Mouse (Mus musculus) monocyte, adult 5-6 weeks (primary cell): Measurements from ENCODE around the gene Psmd9. TPM values are rescaled to one million over a fixed set of nuclear protein-coding genes. Genes with fewer than 3 reads are reported as not detected.
A peak's percentile ranks its signal among the peaks of the same experiment; 100 is the strongest.

Experiments
- ATAC-seq: fragments of 153-309, 156-312 bp; replicated peaks from 2 replicates; pipeline ENCODE4 v1.8.0; 2017; ENCODE audit warnings: mild to moderate bottlenecking; ENCODE audit not compliant: low TSS enrichment, insufficient number of reproducible peaks, severe bottlenecking, poor library complexity, low FRiP score
- total RNA-seq: library from RNA; stranded (forward); fragments of 200-1000, 200-491, 200-594 nt; gene quantifications from 3 replicates; pipeline ENCODE4 v1.2.3, GENCODE M21; 2017

Gene Psmd9
- total RNA-seq, 1 experiment from 2014 or later: 38.7 TPM

DNA sequence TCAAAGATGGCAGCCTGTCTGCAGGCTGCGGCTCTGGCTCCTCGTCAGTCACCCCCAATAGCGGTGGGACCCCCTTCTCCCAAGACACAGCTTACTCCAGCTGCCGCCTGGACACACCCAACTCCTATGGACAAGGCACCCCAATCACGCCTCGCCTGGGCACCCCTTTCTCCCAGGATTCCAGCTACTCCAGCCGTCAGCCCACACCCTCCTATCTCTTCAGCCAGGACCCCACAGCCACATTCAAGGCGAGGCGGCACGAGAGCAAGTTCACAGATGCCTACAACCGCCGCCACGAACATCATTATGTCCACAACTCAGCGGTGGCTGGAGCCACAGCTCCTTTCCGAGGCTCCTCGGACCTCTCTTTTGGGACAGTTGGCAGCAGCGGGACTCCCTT is 21.6 kb upstream of the Psmd9 start:
- ATAC-seq: no peak

DNA sequence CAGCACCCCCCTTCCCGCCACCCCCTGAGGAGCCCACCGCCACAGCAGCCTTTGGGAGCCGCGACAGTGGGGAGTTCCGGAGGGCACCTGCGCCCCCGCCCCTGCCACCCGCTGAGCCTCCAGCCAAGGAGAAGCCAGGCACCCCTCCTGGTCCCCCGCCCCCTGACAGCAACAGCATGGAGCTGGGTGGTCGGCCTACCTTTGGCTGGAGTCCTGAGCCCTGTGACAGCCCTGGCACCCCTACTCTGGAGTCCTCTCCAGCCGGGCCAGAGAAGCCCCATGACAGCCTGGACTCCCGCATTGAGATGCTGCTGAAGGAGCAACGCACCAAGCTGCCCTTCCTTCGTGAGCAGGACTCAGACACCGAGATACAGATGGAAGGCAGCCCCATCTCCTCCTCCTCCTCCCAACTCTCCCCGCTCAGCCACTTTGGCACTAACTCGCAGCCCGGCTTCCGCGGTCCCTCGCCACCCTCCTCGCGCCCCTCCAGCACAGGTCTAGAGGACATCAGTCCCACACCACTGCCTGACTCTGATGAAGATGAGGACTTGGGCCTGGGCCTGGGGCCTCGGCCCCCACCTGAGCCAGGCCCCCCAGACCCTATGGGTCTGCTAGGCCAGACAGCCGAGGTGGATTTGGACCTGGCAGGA is 21.0 kb upstream of the Psmd9 start:
- ATAC-seq: no peak

DNA sequence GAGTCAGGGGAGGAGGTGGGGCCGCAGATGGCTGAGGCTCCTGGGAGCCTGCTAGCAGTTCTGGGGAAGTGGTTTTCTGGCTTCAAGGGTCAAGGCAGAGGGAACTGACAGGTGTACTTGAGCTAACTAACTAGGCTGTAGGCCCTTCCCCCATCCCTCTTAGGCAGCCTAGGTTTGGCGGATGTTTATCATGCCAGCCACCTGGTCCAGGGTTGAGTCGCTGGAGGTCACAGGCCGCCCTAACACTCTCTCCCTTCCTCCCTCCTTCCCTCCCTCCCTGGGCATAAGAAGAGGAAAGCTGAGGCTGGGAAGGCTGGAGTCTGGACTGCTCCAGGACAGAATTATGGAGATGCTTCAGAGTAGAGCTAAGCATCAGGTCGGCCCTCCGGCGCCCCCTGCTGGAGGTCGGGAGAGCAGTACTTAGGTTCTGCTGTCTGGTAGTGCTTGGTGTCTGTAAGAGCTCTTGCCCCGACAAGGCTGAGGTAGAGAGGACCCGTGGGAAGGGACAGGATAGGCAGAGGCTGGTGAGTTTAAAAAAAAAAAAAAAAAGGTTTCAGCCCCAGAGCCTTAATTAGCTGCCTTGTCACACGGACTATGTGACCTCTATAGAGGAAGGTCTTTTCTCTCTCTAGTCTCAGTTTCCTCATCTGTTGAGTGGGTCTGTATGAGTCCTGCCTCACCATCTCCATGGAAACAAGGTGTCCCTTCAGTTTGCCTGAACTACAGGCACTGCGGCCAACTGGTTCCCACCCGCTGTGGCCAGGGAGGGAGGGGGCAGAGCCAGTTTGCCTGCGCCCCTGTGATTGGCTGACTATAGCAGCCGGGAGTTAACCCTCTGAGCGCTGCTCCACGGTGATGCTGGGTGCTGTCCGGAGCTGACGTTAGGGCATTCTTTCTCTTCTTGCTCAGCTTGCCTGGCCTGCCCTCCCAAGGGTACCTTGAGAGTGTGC is 19.5 kb upstream of the Psmd9 start:
- peak; percentile 38 for ATAC-seq

DNA sequence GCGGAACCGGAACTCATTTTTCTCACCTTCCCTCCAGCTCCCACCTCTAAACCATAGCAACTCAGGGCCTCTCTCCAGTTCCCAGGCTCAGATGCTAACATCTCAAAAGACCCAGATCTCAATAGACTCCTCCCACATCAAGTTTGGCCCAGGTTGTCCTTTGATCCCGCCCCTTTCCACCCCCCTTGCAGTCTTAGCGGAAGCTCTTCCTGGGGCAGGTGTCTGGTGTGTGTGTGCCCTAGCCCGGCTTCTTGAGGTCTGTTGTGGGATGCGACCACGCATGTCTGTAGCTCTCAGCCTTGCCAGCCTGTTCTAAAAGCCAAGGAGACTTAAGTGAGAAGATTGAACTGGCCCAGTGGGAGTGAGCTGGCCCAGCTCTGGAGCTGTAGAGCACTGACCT is 18.6 kb upstream of the Psmd9 start:
- ATAC-seq: peak; percentile 9; the same call in 1 of the 2 replicates

DNA sequence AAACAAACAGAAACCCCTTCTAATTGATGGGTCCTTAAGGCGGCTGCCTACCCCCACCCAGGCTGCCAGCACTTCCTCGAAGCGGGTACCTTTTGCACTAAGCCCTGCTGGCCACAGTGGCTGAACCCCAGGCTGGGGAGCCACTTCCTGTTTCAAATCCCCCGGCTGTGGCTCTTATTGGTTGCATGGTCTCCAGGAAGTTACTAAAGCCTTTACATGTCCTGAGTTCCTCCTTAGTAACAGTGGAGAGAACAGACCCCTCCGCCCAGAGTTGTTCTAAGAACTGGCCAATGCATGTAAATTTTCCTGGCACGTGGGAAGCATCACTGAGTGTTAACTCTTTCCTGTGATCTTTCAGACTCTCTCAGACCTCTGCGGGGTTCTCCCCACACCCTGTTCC is 18.1 kb upstream of the Psmd9 start:
- ATAC-seq: peak; percentile 80

DNA sequence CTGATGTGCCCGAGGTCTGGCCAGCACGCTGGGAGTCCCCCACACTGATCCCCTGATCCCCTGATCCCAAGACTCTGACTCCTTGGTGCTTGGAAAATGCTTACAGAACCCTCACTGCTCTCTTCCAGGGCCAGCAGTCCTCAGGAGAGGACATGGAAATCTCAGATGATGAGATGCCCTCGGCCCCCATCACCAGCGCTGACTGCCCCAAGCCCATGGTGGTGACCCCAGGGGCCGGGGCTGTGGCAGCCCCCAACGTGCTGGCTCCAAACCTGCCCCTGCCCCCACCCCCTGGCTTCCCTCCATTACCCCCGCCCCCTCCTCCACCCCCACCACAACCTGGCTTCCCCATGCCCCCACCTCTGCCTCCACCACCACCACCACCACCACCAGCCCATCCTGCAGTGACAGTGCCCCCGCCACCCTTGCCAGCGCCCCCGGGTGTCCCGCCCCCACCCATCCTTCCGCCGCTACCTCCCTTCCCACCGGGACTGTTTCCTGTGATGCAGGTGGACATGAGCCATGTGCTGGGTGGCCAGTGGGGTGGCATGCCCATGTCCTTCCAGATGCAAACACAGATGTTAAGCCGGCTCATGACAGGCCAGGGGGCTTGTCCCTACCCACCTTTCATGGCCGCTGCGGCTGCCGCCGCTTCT is 17.4 kb upstream of the Psmd9 start:
- no peak for ATAC-seq

DNA sequence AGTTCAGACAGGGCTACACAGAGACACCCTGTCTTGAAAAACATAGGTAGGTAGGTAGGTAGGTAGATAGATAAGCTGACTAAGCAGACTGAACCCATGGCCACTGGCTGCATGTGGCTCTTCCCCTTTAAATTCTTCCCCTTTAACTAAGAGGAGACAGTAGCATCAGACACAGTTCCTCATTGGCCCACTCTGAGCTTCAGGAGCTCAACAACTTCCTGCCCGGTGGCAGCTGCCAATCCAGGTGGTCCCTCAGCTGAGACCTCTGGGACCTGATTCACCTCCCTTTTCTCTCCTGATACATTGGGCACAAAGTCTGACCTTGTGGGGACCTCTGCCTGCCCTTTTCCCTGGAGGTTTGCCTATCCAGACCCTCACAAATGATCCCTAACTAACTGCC is 16.3 kb upstream of the Psmd9 start:
- ATAC-seq: peak; percentile 19; the same call in 1 of the 2 replicates

DNA sequence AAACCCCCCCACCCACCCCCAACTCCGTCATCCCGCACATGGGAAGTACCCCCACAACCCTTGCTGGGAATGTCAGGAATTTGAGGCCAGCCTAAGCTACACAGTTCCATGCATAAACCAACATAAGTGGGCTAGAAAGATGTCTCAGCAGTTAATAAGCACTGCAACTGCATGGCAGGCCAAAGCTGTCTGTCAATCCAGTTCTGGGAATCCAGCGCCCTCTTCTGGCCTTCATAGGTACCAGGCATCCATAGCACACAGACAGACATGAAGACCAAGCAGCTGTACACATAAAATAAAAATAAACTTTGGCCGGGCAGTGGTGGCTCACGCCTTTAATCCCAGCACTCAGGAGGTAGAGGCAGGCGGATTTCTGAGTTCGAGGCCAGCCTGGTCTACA is 13.8 kb upstream of the Psmd9 start:
- peak; percentile 58; the same call in 1 of the 2 replicates for ATAC-seq

DNA sequence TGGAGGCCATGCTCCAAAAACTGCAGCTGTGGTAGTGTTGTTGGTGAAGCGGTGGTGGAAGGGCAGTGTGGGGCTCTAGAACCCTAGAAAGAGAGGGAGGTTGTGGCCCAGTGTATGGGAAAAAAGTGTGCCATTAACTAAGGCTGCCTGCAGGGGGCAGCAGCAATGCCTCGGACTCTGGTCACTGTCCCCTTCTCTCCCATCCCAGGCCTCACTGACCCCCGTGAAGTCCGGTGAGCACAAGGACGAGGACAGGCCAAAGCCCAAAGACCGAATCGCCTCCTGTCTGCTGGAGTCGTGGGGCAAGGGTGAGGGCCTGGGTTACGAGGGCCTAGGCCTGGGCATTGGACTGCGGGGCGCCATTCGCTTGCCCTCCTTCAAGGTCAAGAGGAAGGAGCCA is 12.4 kb upstream of the Psmd9 start:
- ATAC-seq: no peak

DNA sequence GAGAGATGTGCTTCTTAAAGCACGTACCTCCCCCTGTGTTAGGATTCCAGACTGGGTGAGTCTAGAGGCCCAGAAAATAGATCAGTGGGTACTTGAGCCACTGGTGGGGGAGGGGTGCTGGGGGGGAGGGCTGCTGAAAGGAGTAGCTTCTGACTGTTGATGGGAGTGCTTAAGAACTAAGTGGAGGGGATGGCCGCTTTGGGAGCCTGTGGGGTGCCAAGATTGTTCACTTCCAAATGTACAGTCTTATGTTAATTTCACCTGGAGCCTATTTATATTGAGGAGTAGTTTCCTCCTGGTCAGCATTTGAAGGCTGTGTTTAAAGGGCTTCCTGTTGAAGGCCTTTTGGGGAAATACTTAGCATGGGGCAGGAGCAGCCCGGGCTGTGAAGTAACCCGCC is 11.2 kb upstream of the Psmd9 start:
- ATAC-seq: no peak

DNA sequence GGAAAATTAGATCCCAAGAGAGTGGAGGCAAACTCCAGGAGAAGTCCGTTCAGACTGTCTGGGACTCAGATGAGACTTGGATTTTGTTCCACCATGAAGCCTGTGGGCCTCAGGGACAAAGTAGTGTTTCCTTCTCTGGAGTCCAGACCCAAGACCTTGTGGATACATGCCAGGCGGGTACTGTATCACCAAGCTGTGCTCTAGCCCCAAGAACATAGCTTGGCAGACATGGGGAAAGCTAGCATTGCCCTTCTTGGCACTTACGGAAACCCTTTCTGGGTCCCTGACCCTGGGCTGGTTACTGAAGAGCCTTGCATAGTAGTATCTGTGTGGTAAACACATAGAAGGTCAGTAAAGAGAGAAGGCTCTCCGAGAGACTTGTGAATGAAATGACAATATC is 9.8 kb upstream of the Psmd9 start:
- no peak for ATAC-seq

DNA sequence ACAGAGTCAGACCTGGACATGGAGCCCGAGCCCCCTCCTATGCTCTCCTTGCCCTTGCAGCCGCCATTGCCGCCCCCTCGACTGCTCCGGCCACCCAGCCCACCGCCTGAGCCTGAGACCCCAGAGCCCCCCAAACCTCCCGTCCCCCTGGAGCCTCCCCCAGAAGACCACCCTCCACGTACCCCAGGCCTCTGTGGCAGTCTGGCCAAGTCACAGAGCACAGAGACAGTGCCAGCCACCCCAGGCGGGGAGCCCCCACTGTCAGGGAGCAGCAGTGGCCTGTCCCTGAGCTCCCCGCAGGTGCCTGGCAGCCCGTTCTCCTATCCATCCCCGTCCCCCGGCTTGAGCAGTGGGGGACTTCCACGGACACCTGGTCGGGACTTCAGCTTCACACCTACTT is 9.3 kb upstream of the Psmd9 start:
- no peak for ATAC-seq

DNA sequence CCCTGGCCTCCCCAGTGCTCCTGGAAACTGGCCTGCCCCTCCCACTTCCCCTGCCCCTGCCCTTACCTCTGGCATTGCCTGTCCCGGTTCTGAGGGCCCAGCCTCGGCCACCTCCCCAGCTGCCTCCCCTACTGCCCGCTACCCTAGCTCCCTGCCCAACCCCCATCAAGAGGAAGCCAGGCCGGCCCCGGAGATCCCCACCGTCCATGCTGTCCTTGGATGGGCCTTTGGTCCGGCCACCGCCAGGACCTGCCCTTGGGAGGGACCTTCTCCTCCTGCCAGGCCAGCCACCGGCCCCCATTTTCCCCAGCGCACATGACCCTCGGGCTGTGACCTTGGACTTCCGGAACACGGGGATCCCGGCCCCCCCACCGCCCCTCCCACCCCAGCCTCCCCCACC is 8.9 kb upstream of the Psmd9 start:
- no peak for ATAC-seq

DNA sequence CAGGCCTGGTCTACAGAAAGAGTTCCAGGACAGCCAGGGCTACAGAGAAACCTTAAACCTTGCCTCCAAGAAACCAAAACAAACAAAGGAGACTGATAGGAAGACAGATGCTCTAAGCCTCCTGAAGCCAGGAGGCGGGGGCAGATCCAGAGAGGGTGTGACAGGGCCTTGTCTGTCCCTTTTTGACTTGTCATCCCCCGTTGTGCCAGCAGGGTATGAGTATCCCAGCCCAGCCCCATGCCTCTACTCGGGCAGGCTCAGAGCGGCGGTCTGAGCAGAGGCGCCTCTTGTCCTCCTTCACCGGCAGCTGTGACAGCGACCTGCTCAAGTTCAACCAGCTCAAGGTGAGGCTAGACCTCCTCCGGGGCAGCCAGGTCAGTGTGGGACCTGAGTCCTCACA is 6.3 kb upstream of the Psmd9 start:
- no peak for ATAC-seq

DNA sequence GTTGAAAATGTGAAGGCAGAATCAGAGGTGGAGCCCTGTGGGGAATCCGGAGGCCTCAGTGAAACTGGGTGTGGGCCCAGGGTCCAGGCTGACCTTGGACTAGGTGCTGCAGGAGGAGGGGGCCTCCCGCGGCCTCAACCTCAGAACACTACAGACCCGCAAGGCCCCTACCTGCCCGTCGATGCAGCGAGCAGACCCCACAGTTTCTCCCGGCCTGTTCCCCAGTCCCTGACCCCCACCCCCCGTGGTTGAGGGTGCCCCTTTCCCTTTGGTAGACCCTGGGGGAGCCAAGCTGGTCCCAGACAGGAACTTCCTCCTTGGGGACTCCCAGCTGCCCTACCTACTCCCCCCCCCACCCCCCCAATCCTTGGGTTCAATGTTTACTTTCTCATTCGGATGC is 2.8 kb upstream of the Psmd9 start:
- ATAC-seq: no peak

DNA sequence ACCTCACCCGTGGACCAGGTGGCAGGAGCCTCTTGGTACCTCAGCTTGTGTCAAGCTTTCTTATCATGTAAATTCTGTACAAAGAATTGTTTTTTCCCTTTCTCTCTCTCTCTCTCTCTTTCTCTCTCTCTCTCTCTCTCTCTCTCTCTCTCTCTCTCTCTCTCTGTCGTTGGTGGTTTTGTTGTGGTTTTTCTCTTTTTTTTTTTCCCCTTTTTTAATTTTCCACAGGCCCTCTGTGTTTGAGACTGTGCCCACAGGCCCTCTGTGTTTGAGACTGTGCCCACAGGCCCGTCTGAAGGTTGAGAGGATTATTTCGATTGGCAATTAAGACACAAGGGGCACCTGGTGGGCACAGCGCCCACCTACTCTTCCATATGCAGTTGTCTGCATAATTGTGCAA is 1.6 kb upstream of the Psmd9 start:
- ATAC-seq: no peak

DNA sequence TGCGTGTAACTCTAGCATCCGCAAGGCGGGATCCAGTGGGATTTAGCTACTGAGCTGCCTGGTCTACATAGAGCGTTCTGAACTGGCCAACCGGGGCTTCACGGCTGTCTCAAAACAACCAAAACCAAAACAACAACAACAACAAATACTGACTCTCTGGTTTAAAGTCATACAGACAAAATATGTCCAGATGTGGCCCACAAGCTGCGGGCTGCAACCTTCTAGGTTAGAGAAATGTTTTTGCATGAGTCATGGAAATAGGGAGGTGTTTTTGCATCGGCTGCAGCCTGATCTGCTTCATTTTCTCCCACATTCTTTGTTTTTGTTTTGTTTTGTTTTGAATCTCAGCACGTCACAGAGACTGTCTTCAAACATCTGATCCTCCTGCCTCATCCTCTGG is 1.2 kb downstream of the Psmd9 start:
- ATAC-seq: no peak

DNA sequence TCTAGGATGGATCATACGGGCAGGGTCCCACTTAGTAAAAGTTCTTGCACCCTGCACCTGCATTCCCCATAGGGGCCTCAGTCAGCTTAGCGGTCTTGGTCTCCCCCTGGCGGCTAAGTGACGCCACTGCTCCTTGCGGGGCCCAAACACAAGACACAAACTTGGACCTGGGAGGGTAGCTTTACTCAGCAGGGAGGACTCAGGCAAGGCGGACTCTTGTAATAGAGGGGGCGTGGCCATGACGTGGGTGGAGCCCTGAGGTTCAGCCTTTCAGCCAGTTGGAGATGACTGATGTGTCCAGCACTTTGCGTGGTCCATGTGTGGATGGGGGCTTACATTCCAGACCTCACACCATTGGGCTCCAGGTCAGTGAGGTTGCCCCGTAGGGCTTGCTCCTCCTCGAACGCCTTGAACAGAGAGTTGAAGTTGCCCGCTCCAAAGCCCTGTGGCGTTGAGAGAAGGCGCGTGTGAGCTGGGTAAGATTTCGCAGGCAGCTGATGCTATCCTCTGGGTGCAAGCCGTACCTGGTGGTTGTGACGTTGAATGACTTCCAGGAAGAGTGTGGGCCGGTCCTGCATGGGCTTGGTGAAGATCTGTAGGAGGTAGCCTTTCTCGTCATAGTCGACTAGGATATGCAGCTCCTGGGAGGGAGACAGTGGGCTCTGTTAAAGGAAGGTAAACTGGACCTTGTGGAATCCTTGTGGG is 2.6 kb downstream of the Psmd9 start:
- ATAC-seq: peak; percentile 90

DNA sequence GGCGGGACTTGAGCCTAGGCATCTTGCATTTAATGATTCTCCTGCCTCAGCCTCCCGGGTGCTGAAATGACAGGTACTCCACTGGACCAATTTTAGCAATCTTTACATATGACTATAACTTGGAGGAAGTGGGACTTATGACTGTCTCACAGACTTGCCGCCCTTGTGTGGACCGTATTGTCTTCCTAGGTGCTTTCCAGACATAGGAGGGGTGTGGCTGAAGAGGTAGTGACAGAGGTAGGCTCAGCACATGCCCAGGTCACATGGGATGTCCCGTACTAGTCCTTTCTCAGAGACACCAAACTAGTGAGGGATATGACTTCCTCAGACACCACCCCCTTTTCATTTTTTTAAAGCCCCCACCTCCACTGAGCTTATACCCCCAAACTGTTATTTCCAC is 9.6 kb downstream of the Psmd9 start:
- ATAC-seq: no peak
